Mouse (Mus musculus) thymus, adult 2 months (tissue): ENCODE measurements around the gene Rlim.

ENCODE experiments used
- CTCF ChIP-seq: fragments of 200-500 bp; IDR thresholded peaks from 2 replicates; pipeline ENCODE4 v1.5.1; 2012; ENCODE audit warnings: mild to moderate bottlenecking, control low read depth, low read length, moderate library complexity, borderline replicate concordance; ENCODE audit not compliant: control insufficient read depth, poor library complexity, insufficient read depth; ENCODE audit errors: extremely low read depth
- POLR2A ChIP-seq: fragments of 200-500 bp; IDR thresholded peaks from 2 replicates; pipeline ENCODE4 v1.6.1; 2012; ENCODE audit warnings: mild to moderate bottlenecking, low read length, control low read depth, moderate library complexity; ENCODE audit not compliant: control insufficient read depth, poor library complexity, insufficient read depth; ENCODE audit errors: extremely low read depth

DNA sequence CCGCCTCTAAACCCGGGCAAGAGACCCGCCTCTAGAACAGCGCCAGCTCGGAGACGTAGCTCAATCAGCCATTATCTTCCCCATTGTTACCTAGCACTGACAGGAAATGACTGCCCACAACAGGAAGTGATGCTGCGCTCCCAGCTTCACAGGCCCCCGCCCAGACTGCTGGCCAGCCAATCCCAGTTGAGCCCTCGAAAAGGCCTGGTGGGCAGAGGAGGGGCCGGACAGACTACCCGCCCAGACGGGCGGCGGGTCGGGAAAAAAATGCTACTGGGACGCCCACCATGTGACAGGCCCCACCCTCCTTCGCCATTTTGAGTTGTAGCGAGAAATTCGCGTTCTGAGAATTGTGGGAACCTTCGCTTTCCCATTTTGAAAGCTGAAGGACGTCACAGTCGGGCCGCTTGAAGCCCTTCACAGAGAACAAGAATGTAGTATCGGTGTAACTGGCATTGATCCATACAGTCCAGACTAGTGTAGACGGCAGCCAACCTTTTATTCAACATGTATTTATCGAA is at the start of gene Rlim:
- peak; percentile 61; the same call in 1 of the 2 replicates for TF ChIP-seq POLR2A
- TF ChIP-seq CTCF, result no peak
